Mouse (Mus musculus) MEL (cell line): Measurements from ENCODE around the gene Chmp5.
A peak's percentile ranks its signal among the peaks of the same experiment; 100 is the strongest.

ENCODE experiments used
- CTCF ChIP-seq, 3 experiments: IDR thresholded peaks in 2 of 3; conservative IDR thresholded peaks in 1 of 3; 2 replicates each; pipeline ENCODE4 v1.5.1; 2011 to 2012; ENCODE audit warnings: low read length in 3 of 3, low read depth in 2 of 3, mild to moderate bottlenecking in 2 of 3, improper control_type of control experiment in 1 of 3, inconsistent platforms in 1 of 3, mixed read lengths in 1 of 3, moderate library complexity in 1 of 3; ENCODE audit not compliant: control insufficient read depth in 1 of 3, insufficient read depth in 1 of 3, poor library complexity in 1 of 3, severe bottlenecking in 1 of 3
- EP300 ChIP-seq, 2 experiments: IDR thresholded peaks; 2 replicates each; pipeline ENCODE4 v1.6.1; 2011; ENCODE audit warnings: improper control_type of control experiment in 2 of 2, low read length in 2 of 2, low read depth in 1 of 2, mild to moderate bottlenecking in 1 of 2
- GATA1 ChIP-seq: IDR thresholded peaks from 2 replicates; pipeline ENCODE4 v1.6.1; 2011; ENCODE audit warnings: low read depth, low read length, improper control_type of control experiment
- MAFK ChIP-seq: IDR thresholded peaks from 2 replicates; pipeline ENCODE4 v1.6.1; 2011; ENCODE audit warnings: low read depth, mild to moderate bottlenecking, low read length, improper control_type of control experiment, borderline replicate concordance
- MAZ ChIP-seq: IDR thresholded peaks from 2 replicates; pipeline ENCODE4 v1.6.1; 2012; ENCODE audit warnings: low read depth, mild to moderate bottlenecking, inconsistent platforms, low read length, improper control_type of control experiment
- MEF2A ChIP-seq: IDR thresholded peaks from 2 replicates; pipeline ENCODE4 v1.6.1; 2014; ENCODE audit warnings: low read depth, mild to moderate bottlenecking, inconsistent platforms, low read length, improper control_type of control experiment; ENCODE audit not compliant: poor library complexity, insufficient replicate concordance, severe bottlenecking; ENCODE audit errors: extremely low read depth
- NELFE ChIP-seq: IDR thresholded peaks from 2 replicates; pipeline ENCODE4 v1.6.1; 2011; ENCODE audit warnings: low read depth, low read length, improper control_type of control experiment
- POLR2A ChIP-seq, 2 experiments: IDR thresholded peaks; 2 replicates each; pipeline ENCODE4 v1.6.1; 2011 to 2012; ENCODE audit warnings: low read length in 2 of 2, mild to moderate bottlenecking in 2 of 2, control low read depth in 1 of 2, improper control_type of control experiment in 1 of 2, low read depth in 1 of 2, moderate library complexity in 1 of 2; ENCODE audit not compliant: control insufficient read depth in 1 of 2, insufficient read depth in 1 of 2, poor library complexity in 1 of 2
- UBTF ChIP-seq: IDR thresholded peaks from 2 replicates; pipeline ENCODE4 v1.6.1; 2012; ENCODE audit warnings: low read depth, mild to moderate bottlenecking, inconsistent platforms, low read length, improper control_type of control experiment, moderate library complexity, borderline replicate concordance; ENCODE audit not compliant: insufficient read depth
- ZMIZ1 ChIP-seq: IDR thresholded peaks from 2 replicates; pipeline ENCODE4 v1.6.1; 2012; ENCODE audit warnings: low read depth, mild to moderate bottlenecking, inconsistent platforms, low read length, improper control_type of control experiment, moderate library complexity

DNA sequence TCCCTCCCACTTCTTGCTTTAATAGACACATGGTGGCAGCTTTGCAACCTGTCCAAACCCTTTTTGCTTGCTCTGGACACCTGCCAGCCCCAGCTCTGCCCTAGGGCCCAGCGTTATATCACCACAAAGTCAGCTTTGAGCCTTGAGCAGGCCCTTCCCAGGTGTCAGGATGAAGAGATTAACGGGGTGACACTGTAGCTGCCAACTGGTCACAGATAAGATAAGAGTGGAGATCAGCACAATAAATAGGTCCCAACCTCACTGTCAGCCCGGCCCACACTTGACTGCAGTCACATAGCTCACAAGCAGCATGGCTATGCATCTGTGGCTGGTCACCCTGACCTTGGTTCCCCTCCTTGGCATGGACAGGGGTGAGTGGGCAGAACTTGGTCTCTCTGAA lies 28.4 kb upstream of the Chmp5 start, which contains the start of gene Spink4:
- TF ChIP-seq NELFE (no peak), CTCF (IDR thresholded peaks at IDR 0.05 in 2 of 3, conservative IDR thresholded peaks at IDR 0.05 in 1 of 3; ENCODE audit: control insufficient read depth in 1 of 3, insufficient read depth in 1 of 3, low read depth in 2 of 3, low read length in 3 of 3, poor library complexity in 1 of 3, severe bottlenecking in 1 of 3) (no peak), UBTF (no peak), GATA1 (peak; percentile 87), ZMIZ1 (no peak), POLR2A (IDR thresholded peaks at IDR 0.05; ENCODE audit: control insufficient read depth in 1 of 2, insufficient read depth in 1 of 2, low read depth in 1 of 2, low read length in 2 of 2, poor library complexity in 1 of 2) (no peak), EP300 (IDR thresholded peaks at IDR 0.05; ENCODE audit: low read depth in 1 of 2, low read length in 2 of 2) (peak; percentile 68 to 77), MEF2A (no peak), MAZ (0 out of 2 replicates have a peak, but pooled peaks have one; percentile 10), MAFK (no peak)
